Mouse (Mus musculus): ENCODE measurements at regions not wholly inside any gene's neighbourhood (a gene's known extent, or its start where the extent isn't known, plus 50 kb on each side); places are given as distances from the start of the nearest gene placed in this dataset.

DNA sequence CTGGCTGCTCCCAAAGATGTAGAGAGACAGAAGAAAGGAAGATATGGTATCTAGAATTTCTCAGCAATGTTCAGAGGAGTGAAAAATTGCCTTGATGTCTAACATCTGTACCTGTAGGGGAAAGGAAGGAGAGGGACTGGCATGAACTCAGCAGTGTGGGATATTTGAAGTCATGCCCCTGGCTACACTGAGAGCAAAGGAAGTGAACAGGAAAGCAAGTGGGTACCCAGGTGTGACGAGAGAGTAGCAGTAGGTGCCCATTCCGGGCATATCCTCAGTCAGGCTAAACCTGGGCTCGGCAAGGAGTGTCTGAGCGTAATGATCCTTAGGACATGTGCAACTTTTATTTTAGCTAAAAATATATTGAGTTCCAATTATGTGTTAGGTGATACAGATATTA lies 203.4 kb upstream of the Satb1 start:
- no peak for ATAC-seq (ENCODE audit: low read depth)
- Histone ChIP-seq H3K9me3 (replicated peaks; ENCODE audit: control insufficient read depth, low read length) (no peaks in the 10 kb centered on the region), H3K4me3 (ENCODE audit: low read depth, low read length) (no peak overlapping the region), H3K4me1 (ENCODE audit: control insufficient read depth, low read depth, low read length) (no peaks in the 10 kb centered on the region), H3K27ac (ENCODE audit: low read length) (no peak overlapping the region), H3K27me3 (ENCODE audit: control insufficient read depth, insufficient read depth, low read depth, low read length) (no peaks in the 10 kb centered on the region), H3K9ac (ENCODE audit: low read depth, low read length) (no peak overlapping the region), H3K36me3 (ENCODE audit: control insufficient read depth, insufficient read depth) (no peaks in the 10 kb centered on the region), H3K4me2 (ENCODE audit: low read depth, low read length) (no peak overlapping the region)
- WGBS (ENCODE audit: insufficient replicate concordance) = 69% methylated on average over 4 of the region's 4 CpGs

DNA sequence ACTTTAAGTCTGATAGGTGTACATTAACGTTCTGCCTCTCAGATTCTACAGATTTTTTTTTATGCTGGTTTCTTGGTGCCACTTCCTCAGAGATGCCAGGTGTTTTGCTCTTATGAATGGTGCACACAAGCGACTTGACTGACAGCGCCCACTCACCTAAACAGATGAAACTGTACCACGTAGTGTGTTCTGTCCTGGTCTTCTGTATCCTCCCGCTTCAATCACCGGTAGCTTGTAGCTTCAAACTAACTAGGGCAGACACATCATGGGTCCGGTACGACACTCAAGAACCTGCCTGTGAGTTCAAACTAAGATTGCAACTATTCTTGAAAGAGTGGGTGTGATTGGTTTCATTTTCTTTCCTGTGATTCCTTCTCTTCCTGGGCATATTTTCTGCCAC lies 198.0 kb upstream of the Satb1 start:
- ATAC-seq (ENCODE audit: low read depth) = no peak
- no peaks in the 10 kb centered on the region for H3K9me3 ChIP-seq (replicated peaks; ENCODE audit: control insufficient read depth, low read length)
- H3K9ac ChIP-seq (ENCODE audit: low read depth, low read length) = no peak overlapping the region
- H3K27ac ChIP-seq (ENCODE audit: low read length) = no peak overlapping the region
- H3K36me3 ChIP-seq (ENCODE audit: control insufficient read depth, insufficient read depth) = no peaks in the 10 kb centered on the region
- no peaks in the 10 kb centered on the region for H3K27me3 ChIP-seq (ENCODE audit: control insufficient read depth, insufficient read depth, low read depth, low read length)
- 66% methylated on average over 8 of the region's 8 CpGs for WGBS (ENCODE audit: insufficient replicate concordance)
- H3K4me1 ChIP-seq (ENCODE audit: control insufficient read depth, low read depth, low read length) = no peaks in the 10 kb centered on the region
- H3K4me3 ChIP-seq (ENCODE audit: low read depth, low read length) = no peak overlapping the region
- no peak overlapping the region for H3K4me2 ChIP-seq (ENCODE audit: low read depth, low read length)

DNA sequence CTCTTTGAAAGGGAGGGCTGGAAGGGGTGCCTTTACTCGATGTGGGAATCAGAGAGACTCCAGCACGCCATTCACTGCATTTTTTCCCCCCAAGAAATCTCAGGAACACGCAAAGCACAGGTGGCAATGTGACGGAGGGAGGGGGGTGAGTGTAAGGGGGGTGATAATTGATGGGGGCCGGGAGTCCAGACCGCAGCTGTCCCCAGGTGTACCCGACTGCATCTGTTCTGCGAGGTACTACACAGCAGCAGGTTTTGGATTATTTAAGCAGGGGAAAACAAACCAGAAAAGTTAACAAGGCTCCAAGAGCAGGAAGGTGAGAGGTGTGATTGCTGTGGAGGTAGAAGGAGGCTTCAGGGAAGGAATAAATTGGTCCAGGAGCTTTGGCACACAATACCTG lies 153.8 kb upstream of the Satb1 start:
- Histone ChIP-seq H3K9me3 (replicated peaks; ENCODE audit: control insufficient read depth, low read length) (no peaks in the 10 kb centered on the region), H3K36me3 (ENCODE audit: control insufficient read depth, insufficient read depth) (no peaks in the 10 kb centered on the region)

DNA sequence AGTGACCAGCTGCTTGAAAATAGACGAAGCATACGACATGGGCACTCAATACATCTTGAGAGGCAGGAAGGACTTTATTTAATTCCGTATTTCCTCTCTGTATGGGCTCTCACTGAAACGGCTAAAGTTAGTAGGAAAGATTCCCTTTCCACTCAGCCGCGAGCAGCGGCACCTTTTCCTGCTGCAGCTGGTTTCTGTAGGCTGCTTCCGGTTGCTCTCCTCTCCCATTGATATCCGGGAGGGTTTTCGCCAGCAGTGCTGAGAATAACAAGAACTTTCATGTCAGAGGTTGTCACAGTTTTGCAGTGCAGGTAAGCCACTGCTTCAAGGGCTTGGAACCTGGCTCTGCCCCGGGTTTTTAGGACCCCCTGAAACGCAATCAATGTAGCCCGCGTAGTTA lies 153.1 kb upstream of the Satb1 start:
- no peaks in the 10 kb centered on the region for H3K36me3 ChIP-seq (ENCODE audit: control insufficient read depth, insufficient read depth)
- H3K4me2 ChIP-seq (ENCODE audit: low read depth, low read length) = no peak overlapping the region
- WGBS (ENCODE audit: insufficient replicate concordance) = 55% methylated on average over 14 of the region's 14 CpGs
- H3K9ac ChIP-seq (ENCODE audit: low read depth, low read length) = no peak overlapping the region
- H3K27me3 ChIP-seq (ENCODE audit: control insufficient read depth, insufficient read depth, low read depth, low read length) = no peaks in the 10 kb centered on the region
- no peak overlapping the region for H3K4me3 ChIP-seq (ENCODE audit: low read depth, low read length)
- H3K27ac ChIP-seq (ENCODE audit: low read length) = no peak overlapping the region
- no peaks in the 10 kb centered on the region for H3K4me1 ChIP-seq (ENCODE audit: control insufficient read depth, low read depth, low read length)
- H3K9me3 ChIP-seq (replicated peaks; ENCODE audit: control insufficient read depth, low read length) = no peaks in the 10 kb centered on the region
- ATAC-seq (ENCODE audit: low read depth) = no peak

More for the DNA sequence above, 153.8 kb upstream of the Satb1 start:
- Histone ChIP-seq H3K4me3 (ENCODE audit: low read depth, low read length) (no peak overlapping the region), H3K27ac (ENCODE audit: low read length) (no peak overlapping the region), H3K27me3 (ENCODE audit: control insufficient read depth, insufficient read depth, low read depth, low read length) (no peaks in the 10 kb centered on the region), H3K4me1 (ENCODE audit: control insufficient read depth, low read depth, low read length) (no peaks in the 10 kb centered on the region), H3K9ac (ENCODE audit: low read depth, low read length) (no peak overlapping the region), H3K4me2 (ENCODE audit: low read depth, low read length) (no peak overlapping the region)
- 52% methylated on average over 8 of the region's 8 CpGs for WGBS (ENCODE audit: insufficient replicate concordance)
- no peak for ATAC-seq (ENCODE audit: low read depth)

DNA sequence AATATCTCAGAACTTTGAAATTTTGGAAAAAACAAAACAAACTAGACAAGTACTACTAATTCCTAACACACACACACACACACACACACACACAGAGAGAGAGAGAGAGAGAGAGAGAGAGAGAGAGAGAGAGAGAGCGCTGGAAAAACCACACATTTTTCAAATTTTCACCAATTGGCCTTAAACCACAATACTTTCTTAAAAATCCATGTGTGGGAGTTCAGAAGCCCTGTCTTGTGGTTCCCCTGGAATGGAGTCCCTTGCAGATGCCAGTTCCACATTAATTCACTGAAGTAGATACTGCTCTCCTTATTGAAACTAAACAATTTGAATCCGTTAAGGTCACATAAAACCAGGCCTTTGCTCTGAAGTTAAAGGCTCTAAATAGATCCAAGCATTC lies 146.0 kb upstream of the Satb1 start:
- no peaks in the 10 kb centered on the region for H3K36me3 ChIP-seq (ENCODE audit: control insufficient read depth, insufficient read depth)
- H3K27ac ChIP-seq (ENCODE audit: low read length) = no peak overlapping the region
- no peaks in the 10 kb centered on the region for H3K9me3 ChIP-seq (replicated peaks; ENCODE audit: control insufficient read depth, low read length)
- ATAC-seq (ENCODE audit: low read depth) = no peak
- no peaks in the 10 kb centered on the region for H3K27me3 ChIP-seq (ENCODE audit: control insufficient read depth, insufficient read depth, low read depth, low read length)
- H3K4me2 ChIP-seq (ENCODE audit: low read depth, low read length) = no peak overlapping the region
- no peaks in the 10 kb centered on the region for H3K4me1 ChIP-seq (ENCODE audit: control insufficient read depth, low read depth, low read length)
- WGBS (ENCODE audit: insufficient replicate concordance) = 64% methylated on average over 2 of the region's 2 CpGs
- H3K4me3 ChIP-seq (ENCODE audit: low read depth, low read length) = no peak overlapping the region
- H3K9ac ChIP-seq (ENCODE audit: low read depth, low read length) = no peak overlapping the region

DNA sequence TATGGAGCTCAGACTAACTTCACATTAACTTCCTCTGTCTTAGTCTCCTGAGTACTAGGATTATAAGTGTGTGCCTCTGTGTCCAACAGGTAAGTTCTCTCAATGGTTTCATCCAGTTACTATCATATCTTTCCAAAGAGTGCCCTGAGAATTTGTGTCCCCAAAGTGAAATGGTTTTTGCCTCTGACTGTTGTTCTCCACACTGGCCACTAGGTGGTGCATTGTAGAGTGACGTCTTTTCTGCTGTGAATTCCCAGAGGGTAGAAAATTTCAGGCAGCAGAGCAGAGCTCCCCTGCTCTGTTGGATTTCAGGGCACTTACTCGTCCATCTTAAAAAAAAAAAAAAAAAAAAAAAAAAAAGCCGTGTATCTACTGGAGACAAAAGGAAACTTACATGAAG lies 138.4 kb upstream of the Satb1 start:
- Histone ChIP-seq H3K27me3 (ENCODE audit: control insufficient read depth, insufficient read depth, low read depth, low read length) (no peaks in the 10 kb centered on the region), H3K4me3 (ENCODE audit: low read depth, low read length) (no peak overlapping the region), H3K9ac (ENCODE audit: low read depth, low read length) (no peak overlapping the region), H3K9me3 (replicated peaks; ENCODE audit: control insufficient read depth, low read length) (no peaks in the 10 kb centered on the region), H3K4me1 (ENCODE audit: control insufficient read depth, low read depth, low read length) (no peaks in the 10 kb centered on the region), H3K27ac (ENCODE audit: low read length) (no peak overlapping the region), H3K4me2 (ENCODE audit: low read depth, low read length) (no peak overlapping the region), H3K36me3 (ENCODE audit: control insufficient read depth, insufficient read depth) (no peaks in the 10 kb centered on the region)
- no peak for ATAC-seq (ENCODE audit: low read depth)
- WGBS (ENCODE audit: insufficient replicate concordance) = 39% methylated on average over 3 of the region's 3 CpGs

DNA sequence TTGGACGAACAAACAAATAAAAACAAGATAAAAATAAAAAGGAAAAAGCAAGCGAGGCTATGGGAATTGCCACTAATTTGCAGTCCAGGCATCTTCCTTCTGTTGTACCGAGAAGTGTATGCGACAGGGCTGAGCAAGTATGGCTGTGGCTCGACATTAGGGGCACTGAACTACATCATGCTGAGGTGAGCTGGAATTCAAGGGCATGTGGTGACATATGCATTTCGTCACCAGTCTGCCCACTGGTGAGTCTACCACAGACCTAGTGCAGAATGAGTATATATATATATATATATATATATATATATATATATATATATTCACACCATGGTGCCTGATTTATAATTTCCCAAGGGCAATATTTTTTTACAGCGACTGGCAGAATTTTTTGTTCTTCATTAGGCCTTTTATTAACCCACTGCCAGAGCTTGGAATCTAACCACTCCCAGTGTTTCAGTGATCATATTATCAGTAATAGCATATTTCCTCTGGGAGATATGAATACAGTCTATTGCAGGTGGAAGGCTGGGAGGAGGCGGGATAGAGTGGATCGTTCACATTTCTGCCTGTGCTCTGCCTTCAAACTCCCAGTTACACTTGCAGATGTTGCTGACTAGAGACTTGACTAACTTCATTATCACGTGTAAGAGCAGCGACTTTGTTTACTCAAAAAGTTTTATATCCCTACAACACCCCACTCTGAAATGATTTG lies 133.6 kb upstream of the Satb1 start:
- no peak overlapping the region for H3K4me3 ChIP-seq (ENCODE audit: low read depth, low read length)
- H3K36me3 ChIP-seq (ENCODE audit: control insufficient read depth, insufficient read depth) = no peaks in the 10 kb centered on the region
- WGBS (ENCODE audit: insufficient replicate concordance) = 68% methylated on average over 11 of the region's 11 CpGs
- ATAC-seq (ENCODE audit: low read depth) = no peak
- H3K27ac ChIP-seq (ENCODE audit: low read length) = no peak overlapping the region
- H3K9me3 ChIP-seq (replicated peaks; ENCODE audit: control insufficient read depth, low read length) = no peaks in the 10 kb centered on the region
- H3K4me1 ChIP-seq (ENCODE audit: control insufficient read depth, low read depth, low read length) = no peaks in the 10 kb centered on the region
- no peak overlapping the region for H3K9ac ChIP-seq (ENCODE audit: low read depth, low read length)
- H3K27me3 ChIP-seq (ENCODE audit: control insufficient read depth, insufficient read depth, low read depth, low read length) = no peaks in the 10 kb centered on the region
- no peak overlapping the region for H3K4me2 ChIP-seq (ENCODE audit: low read depth, low read length)

DNA sequence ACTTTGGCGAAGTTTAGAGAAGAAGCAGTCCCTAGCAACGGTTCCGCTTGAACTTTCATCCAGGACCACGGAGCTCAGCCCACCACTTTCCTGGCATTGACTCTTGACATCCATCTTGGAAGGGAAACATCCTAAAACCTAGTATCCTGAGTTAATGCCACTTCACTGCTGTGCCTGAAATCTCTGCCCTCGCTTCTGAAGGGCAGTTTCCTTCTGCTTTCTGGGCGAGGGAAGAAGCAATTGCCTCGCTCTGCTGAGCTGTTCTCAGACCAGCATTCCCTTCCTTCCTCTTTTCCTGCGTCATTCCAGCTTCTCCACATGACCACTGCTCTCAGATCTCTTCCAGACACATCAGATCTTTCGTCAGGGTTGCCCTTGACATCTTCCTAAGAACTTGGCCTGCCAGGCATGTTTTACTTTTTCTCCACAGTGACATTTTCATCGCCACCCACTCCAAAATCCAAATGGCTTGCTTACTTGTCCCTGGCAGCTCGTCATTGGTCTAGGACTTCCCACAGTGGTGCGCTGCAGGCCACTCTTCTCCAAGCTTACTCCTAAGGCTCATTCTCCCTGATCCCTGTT lies 129.5 kb upstream of the Satb1 start:
- Histone ChIP-seq H3K27ac (ENCODE audit: low read length) (no peak overlapping the region), H3K4me2 (ENCODE audit: low read depth, low read length) (no peak overlapping the region), H3K36me3 (ENCODE audit: control insufficient read depth, insufficient read depth) (no peaks in the 10 kb centered on the region), H3K4me1 (ENCODE audit: control insufficient read depth, low read depth, low read length) (no peaks in the 10 kb centered on the region), H3K9me3 (replicated peaks; ENCODE audit: control insufficient read depth, low read length) (no peaks in the 10 kb centered on the region), H3K9ac (ENCODE audit: low read depth, low read length) (no peak overlapping the region), H3K4me3 (ENCODE audit: low read depth, low read length) (no peak overlapping the region), H3K27me3 (ENCODE audit: control insufficient read depth, insufficient read depth, low read depth, low read length) (no peaks in the 10 kb centered on the region)
- 41% methylated on average over 12 of the region's 12 CpGs for WGBS (ENCODE audit: insufficient replicate concordance)
- ATAC-seq (ENCODE audit: low read depth) = no peak

DNA sequence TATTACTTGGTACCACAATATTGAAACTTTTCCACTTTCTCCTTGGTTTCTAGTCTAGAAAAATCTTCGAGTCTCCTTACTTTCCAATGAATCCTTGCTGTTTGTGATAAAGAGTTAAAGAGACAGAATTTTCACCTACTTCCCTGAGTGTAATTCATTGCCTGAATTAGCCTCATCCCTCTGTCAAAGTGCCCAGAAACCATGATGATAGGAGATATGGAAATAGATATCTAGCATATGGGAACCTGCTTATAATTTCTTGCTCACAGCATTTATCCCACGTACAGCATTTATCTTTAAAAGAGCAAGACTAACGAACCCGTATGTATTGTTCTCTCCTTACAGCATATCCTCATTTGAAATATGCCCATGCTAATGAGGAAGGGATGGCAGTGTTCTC lies 128.2 kb upstream of the Satb1 start:
- 68% methylated on average over 4 of the region's 4 CpGs for WGBS (ENCODE audit: insufficient replicate concordance)

More for the DNA sequence above, 128.2 kb upstream of the Satb1 start:
- no peak overlapping the region for H3K27ac ChIP-seq (ENCODE audit: low read length)
- H3K4me3 ChIP-seq (ENCODE audit: low read depth, low read length) = no peak overlapping the region
- H3K9ac ChIP-seq (ENCODE audit: low read depth, low read length) = no peak overlapping the region
- no peak for ATAC-seq (ENCODE audit: low read depth)
- no peaks in the 10 kb centered on the region for H3K27me3 ChIP-seq (ENCODE audit: control insufficient read depth, insufficient read depth, low read depth, low read length)
- H3K9me3 ChIP-seq (replicated peaks; ENCODE audit: control insufficient read depth, low read length) = no peaks in the 10 kb centered on the region
- no peaks in the 10 kb centered on the region for H3K4me1 ChIP-seq (ENCODE audit: control insufficient read depth, low read depth, low read length)
- no peaks in the 10 kb centered on the region for H3K36me3 ChIP-seq (ENCODE audit: control insufficient read depth, insufficient read depth)
- H3K4me2 ChIP-seq (ENCODE audit: low read depth, low read length) = no peak overlapping the region
